Mouse (Mus musculus): Measurements from ENCODE around the gene Tom1l2. TPM values are rescaled to one million over a fixed set of nuclear protein-coding genes. Genes with fewer than 3 reads are reported as not detected.

Tom1l2 gene
- polyA plus RNA-seq, 1 experiment from 2014 or later, result 12.6 TPM

DNA sequence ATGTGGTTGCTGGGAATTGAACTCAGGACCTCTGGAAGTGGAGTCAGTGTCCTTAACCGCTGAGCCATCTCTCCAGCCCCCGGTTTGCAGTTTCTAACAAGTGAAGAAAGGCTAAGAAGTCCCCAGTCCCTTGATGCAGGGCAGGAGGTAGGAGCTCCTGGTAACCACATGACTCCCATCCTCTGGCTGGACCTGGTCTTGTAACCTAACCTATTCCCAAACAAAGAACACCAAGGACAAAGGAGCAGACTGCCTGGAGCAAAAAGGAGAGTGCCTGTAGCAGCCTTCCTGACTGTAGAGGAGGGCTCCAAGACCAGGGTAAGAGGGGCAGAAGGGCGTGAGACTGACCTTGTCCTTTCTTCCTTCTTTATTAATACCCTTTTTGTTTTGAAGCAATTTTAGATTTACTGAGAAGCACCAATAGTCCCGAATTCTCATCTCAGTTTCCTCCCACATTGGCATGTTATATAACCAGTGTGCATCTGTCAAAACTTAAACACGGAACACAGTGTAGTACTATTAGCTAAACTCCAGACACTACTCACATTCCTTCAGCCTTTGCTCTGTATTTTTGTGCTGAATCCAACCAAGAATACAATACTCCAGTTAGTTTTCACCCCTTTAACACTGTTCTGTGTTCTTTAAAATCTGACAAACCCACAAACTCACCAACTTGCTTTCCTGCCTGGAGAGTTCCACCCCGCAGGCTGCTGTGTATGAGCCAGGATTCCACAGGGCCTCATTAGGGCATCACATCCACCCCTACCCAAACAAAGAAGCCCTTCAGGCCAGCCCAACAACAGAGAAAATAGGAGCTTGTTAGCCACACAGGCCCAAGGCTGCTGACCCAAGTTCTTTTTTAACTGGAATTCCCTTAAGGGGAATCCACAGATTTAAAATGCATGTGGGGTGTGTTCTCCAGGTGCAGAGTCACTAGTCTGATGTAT lies 58.7 kb downstream of the Tom1l2 start:
- Histone ChIP-seq H3K27ac (ENCODE audit: low read depth, low read length) (peak overlapping the region; percentile 88), H3K9me3 (ENCODE audit: control insufficient read depth, low read length) (no peaks in the 10 kb centered on the region), H3K4me1 (replicated peaks; ENCODE audit: control insufficient read depth, insufficient read depth, low read length) (peaks cover 30% of the 10 kb centered on the region), H3K4me2 (peak overlapping the region; percentile 64), H3K36me3 (ENCODE audit: control insufficient read depth, insufficient read depth, low read length) (no peaks in the 10 kb centered on the region), H3K27me3 (replicated peaks; ENCODE audit: control insufficient read depth, insufficient read depth, low read length) (no peaks in the 10 kb centered on the region), H3K9ac (ENCODE audit: low read depth, low read length) (peak overlapping the region; percentile 46; the same call in 1 of the 2 replicates), H3K4me3 (ENCODE audit: low read depth, low read length) (peak overlapping the region; percentile 13)
- no peak for ATAC-seq (replicated peaks; ENCODE audit: low FRiP score)
- 80% methylated on average over 6 of the region's 6 CpGs for WGBS
- DNase-seq (ENCODE audit: low spot score), result no peak

DNA sequence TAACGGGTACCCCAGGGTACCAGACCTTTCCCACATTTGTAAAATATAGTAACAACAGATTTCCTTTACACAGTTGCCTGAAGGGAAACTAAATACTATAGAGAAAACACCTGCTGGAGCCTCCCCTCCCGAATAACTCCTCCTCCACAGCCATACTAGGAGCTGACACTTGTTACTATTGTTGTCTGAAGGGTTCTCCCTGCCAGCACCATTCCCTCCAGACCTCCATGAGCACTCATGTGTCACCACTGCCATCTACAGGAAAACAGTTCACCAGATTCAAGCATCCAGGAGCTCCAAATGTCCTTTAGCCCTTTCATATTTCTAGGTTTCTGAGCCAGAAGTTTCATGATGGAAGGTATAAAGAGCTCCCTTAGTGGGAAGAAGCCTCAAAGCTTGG lies 60.0 kb downstream of the Tom1l2 start:
- H3K4me2 ChIP-seq, result no peak overlapping the region
- no peaks in the 10 kb centered on the region for H3K36me3 ChIP-seq (ENCODE audit: control insufficient read depth, insufficient read depth, low read length)
- H3K27ac ChIP-seq (ENCODE audit: low read depth, low read length), result no peak overlapping the region
- DNase-seq (ENCODE audit: low spot score) (no peak), ATAC-seq (replicated peaks; ENCODE audit: low FRiP score) (no peak)
- peaks cover 30% of the 10 kb centered on the region for H3K4me1 ChIP-seq (replicated peaks; ENCODE audit: control insufficient read depth, insufficient read depth, low read length)
- H3K9ac ChIP-seq (ENCODE audit: low read depth, low read length), result no peak overlapping the region
- WGBS, result 47% methylated on average over 2 of the region's 2 CpGs
- H3K9me3 ChIP-seq (ENCODE audit: control insufficient read depth, low read length), result no peaks in the 10 kb centered on the region
- no peaks in the 10 kb centered on the region for H3K27me3 ChIP-seq (replicated peaks; ENCODE audit: control insufficient read depth, insufficient read depth, low read length)
- H3K4me3 ChIP-seq (ENCODE audit: low read depth, low read length), result no peak overlapping the region

DNA sequence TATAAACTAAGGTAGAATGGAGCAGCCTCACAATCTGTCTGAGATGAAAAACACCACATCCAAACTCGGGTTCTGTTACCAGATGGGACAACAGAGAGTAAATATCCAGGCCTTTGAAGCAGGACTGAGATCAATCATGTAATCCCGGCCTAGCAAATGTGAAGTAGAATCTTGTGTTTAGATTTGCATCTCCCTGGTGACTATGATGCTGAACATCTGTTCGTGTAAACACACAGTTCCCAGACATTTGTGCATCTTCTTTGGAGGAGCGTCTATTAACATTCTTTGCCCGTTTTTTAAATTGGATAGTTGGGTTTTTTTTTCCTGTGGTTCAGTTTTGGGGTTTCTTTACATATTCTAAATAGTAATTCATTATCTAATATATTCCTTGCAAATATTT lies 63.7 kb downstream of the Tom1l2 start:
- H3K4me2 ChIP-seq, result no peak overlapping the region
- no peak overlapping the region for H3K9ac ChIP-seq (ENCODE audit: low read depth, low read length)
- no peaks in the 10 kb centered on the region for H3K27me3 ChIP-seq (replicated peaks; ENCODE audit: control insufficient read depth, insufficient read depth, low read length)
- H3K4me3 ChIP-seq (ENCODE audit: low read depth, low read length), result no peak overlapping the region
- H3K9me3 ChIP-seq (ENCODE audit: control insufficient read depth, low read length), result no peaks in the 10 kb centered on the region
- no peak for ATAC-seq (replicated peaks; ENCODE audit: low FRiP score)
- 62% methylated on average over 5 of the region's 5 CpGs for WGBS
- H3K4me1 ChIP-seq (replicated peaks; ENCODE audit: control insufficient read depth, insufficient read depth, low read length), result peaks cover 6% of the 10 kb centered on the region
- H3K27ac ChIP-seq (ENCODE audit: low read depth, low read length), result no peak overlapping the region
- H3K36me3 ChIP-seq (ENCODE audit: control insufficient read depth, insufficient read depth, low read length), result no peaks in the 10 kb centered on the region
- no peak for DNase-seq (ENCODE audit: low spot score)

- Histone ChIP-seq H3K27me3 (replicated peaks; ENCODE audit: control insufficient read depth, insufficient read depth, low read length) (no peaks in the 10 kb centered on the region), H3K4me1 (replicated peaks; ENCODE audit: control insufficient read depth, insufficient read depth, low read length) (no peaks in the 10 kb centered on the region), H3K9me3 (ENCODE audit: control insufficient read depth, low read length) (no peaks in the 10 kb centered on the region), H3K9ac (ENCODE audit: low read depth, low read length) (no peak overlapping the region), H3K27ac (ENCODE audit: low read depth, low read length) (no peak overlapping the region), H3K36me3 (ENCODE audit: control insufficient read depth, insufficient read depth, low read length) (no peaks in the 10 kb centered on the region), H3K4me3 (ENCODE audit: low read depth, low read length) (no peak overlapping the region), H3K4me2 (no peak overlapping the region)
- ATAC-seq (replicated peaks; ENCODE audit: low FRiP score) (no peak), DNase-seq (ENCODE audit: low spot score) (no peak)
- 76% methylated on average over 4 of the region's 4 CpGs for WGBS
These were observed 66.4 kb downstream of the Tom1l2 start for GRCm38 (mm10) chr11:60286311-60286710.

- Histone ChIP-seq H3K9ac (ENCODE audit: low read depth, low read length) (no peak overlapping the region), H3K4me2 (peak overlapping the region; percentile 12; the same call in 1 of the 2 replicates), H3K9me3 (ENCODE audit: control insufficient read depth, low read length) (no peaks in the 10 kb centered on the region), H3K4me3 (ENCODE audit: low read depth, low read length) (no peak overlapping the region), H3K36me3 (ENCODE audit: control insufficient read depth, insufficient read depth, low read length) (no peaks in the 10 kb centered on the region), H3K4me1 (replicated peaks; ENCODE audit: control insufficient read depth, insufficient read depth, low read length) (peaks cover 20% of the 10 kb centered on the region), H3K27me3 (replicated peaks; ENCODE audit: control insufficient read depth, insufficient read depth, low read length) (no peaks in the 10 kb centered on the region), H3K27ac (ENCODE audit: low read depth, low read length) (peak overlapping the region; percentile 53)
- WGBS, result 73% methylated on average over 11 of the region's 11 CpGs
- DNase-seq (ENCODE audit: low spot score), result no peak
- ATAC-seq (replicated peaks; ENCODE audit: low FRiP score), result peak; percentile 92
These were observed 72.0 kb downstream of the Tom1l2 start for GRCm38 (mm10) chr11:60280429-60281414.

DNA sequence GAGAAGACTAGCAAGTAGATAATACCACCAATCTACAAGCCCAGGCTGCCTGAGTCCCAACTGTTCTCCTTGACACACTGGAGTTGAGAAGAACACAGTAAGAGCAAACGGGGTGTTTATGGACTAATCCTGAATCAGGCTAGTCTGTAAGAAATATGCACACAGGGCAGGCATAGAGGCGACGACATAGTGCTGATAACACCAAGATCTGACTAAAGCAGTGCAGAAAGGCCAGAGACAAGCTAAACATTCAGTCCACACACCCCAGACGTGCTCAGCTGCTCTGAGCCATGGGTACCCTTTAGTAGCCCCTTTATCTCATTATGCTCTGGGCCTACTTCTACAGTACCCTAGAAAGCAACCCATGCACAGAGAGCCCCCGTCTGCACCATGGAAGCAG lies 73.2 kb downstream of the Tom1l2 start:
- H3K4me3 ChIP-seq (ENCODE audit: low read depth, low read length), result no peak overlapping the region
- H3K36me3 ChIP-seq (ENCODE audit: control insufficient read depth, insufficient read depth, low read length), result no peaks in the 10 kb centered on the region
- H3K4me2 ChIP-seq, result no peak overlapping the region
- H3K9ac ChIP-seq (ENCODE audit: low read depth, low read length), result no peak overlapping the region
- peaks cover 22% of the 10 kb centered on the region for H3K4me1 ChIP-seq (replicated peaks; ENCODE audit: control insufficient read depth, insufficient read depth, low read length)
- DNase-seq (ENCODE audit: low spot score) (no peak), ATAC-seq (replicated peaks; ENCODE audit: low FRiP score) (0 out of 2 replicates have a peak, but pooled peaks have one; percentile 34)
- no peaks in the 10 kb centered on the region for H3K9me3 ChIP-seq (ENCODE audit: control insufficient read depth, low read length)
- H3K27ac ChIP-seq (ENCODE audit: low read depth, low read length), result peak overlapping the region; percentile 16; the same call in 1 of the 2 replicates
- WGBS, result 49% methylated on average over 5 of the region's 5 CpGs
- no peaks in the 10 kb centered on the region for H3K27me3 ChIP-seq (replicated peaks; ENCODE audit: control insufficient read depth, insufficient read depth, low read length)

GRCm38 (mm10) chr11:60277771-60278170 lies 74.9 kb downstream of the Tom1l2 start:
- Histone ChIP-seq H3K4me3 (ENCODE audit: low read depth, low read length) (no peak overlapping the region), H3K27me3 (replicated peaks; ENCODE audit: control insufficient read depth, insufficient read depth, low read length) (no peaks in the 10 kb centered on the region), H3K9ac (ENCODE audit: low read depth, low read length) (no peak overlapping the region), H3K36me3 (ENCODE audit: control insufficient read depth, insufficient read depth, low read length) (no peaks in the 10 kb centered on the region), H3K4me2 (no peak overlapping the region), H3K27ac (ENCODE audit: low read depth, low read length) (no peak overlapping the region), H3K9me3 (ENCODE audit: control insufficient read depth, low read length) (no peaks in the 10 kb centered on the region), H3K4me1 (replicated peaks; ENCODE audit: control insufficient read depth, insufficient read depth, low read length) (peaks cover 22% of the 10 kb centered on the region)
- no peak for ATAC-seq (replicated peaks; ENCODE audit: low FRiP score)
- WGBS, result 78% methylated on average over 5 of the region's 5 CpGs
- no peak for DNase-seq (ENCODE audit: low spot score)

DNA sequence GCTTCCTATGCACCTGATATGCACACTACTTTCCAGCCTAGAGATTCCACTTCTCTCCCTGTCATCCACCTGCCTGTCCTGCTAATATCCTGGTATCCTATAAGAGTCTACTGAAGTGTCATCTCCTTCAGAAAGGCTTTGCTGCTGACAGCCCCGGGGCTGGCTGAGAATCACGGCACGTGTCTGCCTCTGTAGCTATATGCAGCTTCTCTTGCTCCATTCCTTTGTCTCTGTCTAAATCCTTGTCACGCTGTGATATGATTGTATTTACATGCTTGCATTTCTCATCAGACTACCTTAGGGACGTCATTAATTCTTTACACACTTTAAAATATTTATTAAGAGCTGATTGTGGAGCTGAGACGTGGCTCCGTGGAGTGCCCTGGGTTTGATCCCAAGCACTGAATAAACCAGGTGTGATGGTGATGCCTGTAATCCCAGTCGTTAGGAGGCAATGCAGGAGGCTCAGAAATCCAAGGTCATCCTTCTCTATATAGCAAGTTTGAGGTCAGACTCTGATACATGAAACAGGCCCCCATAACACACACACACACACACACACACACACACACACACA lies 75.5 kb downstream of the Tom1l2 start:
- H3K27ac ChIP-seq (ENCODE audit: low read depth, low read length), result no peak overlapping the region
- ATAC-seq (replicated peaks; ENCODE audit: low FRiP score) (no peak), DNase-seq (ENCODE audit: low spot score) (no peak)
- peaks cover 22% of the 10 kb centered on the region for H3K4me1 ChIP-seq (replicated peaks; ENCODE audit: control insufficient read depth, insufficient read depth, low read length)
- no peaks in the 10 kb centered on the region for H3K36me3 ChIP-seq (ENCODE audit: control insufficient read depth, insufficient read depth, low read length)
- WGBS, result 82% methylated on average over 8 of the region's 8 CpGs
- no peaks in the 10 kb centered on the region for H3K9me3 ChIP-seq (ENCODE audit: control insufficient read depth, low read length)
- H3K9ac ChIP-seq (ENCODE audit: low read depth, low read length), result no peak overlapping the region
- H3K4me2 ChIP-seq, result no peak overlapping the region
- H3K4me3 ChIP-seq (ENCODE audit: low read depth, low read length), result no peak overlapping the region
- no peaks in the 10 kb centered on the region for H3K27me3 ChIP-seq (replicated peaks; ENCODE audit: control insufficient read depth, insufficient read depth, low read length)

Measured in liver, embryonic 11.5 days (tissue).